Mouse (Mus musculus) gastrocnemius, adult 18-20 months (tissue): ENCODE measurements around the gene Pla2g7. TPM values are rescaled to one million over a fixed set of nuclear protein-coding genes. Genes with fewer than 3 reads are reported as not detected.
"Not testable (repeated sequence)": the region's sequence is repeated elsewhere in the genome, so short reads cannot be mapped to it uniquely, and the experiment has no call there.

Source experiments
- DNase-seq: peaks from one replicate; pipeline ENCODE4 v3.0.0; 2021; ENCODE audit warnings: low spot score
- long read RNA-seq, 2 experiments: library from polyadenylated mRNA; stranded (forward); transcript quantifications; one replicate each; pipeline ENCODE4 v2.0.0; 2021
- total RNA-seq, 2 experiments: library from RNA; stranded (reverse); gene quantifications; 2 replicates each; pipeline ENCODE4 v1.2.3; 2021

The Pla2g7 gene
- 10 to 100 TPM; 46.2 to 70.1 TPM for total RNA-seq
- long read RNA-seq, experiment 1, transcript Pla2g7-201 (12 exons, 2,097 nt), result major isoform, 161 of 186 reads
- long read RNA-seq, experiment 1, partial matches to known transcripts, result 14 of 186 reads
- long read RNA-seq, experiment 1, other reads (novel, unspliced or antisense), result 11 of 186 reads
- long read RNA-seq, experiment 2, transcript Pla2g7-201 (12 exons, 2,097 nt), result major isoform, 88 of 102 reads
- long read RNA-seq, experiment 2, partial matches to known transcripts, result 7 of 102 reads
- long read RNA-seq, experiment 2, other reads (novel, unspliced or antisense), result 6 of 102 reads

- DNase-seq, result peak; percentile 44
Observed at GRCm38 (mm10) chr17:43567992-43568888, at the start of gene Pla2g7. Pla2g7 (plus strand) TSS chr17:43568098.

DNA sequence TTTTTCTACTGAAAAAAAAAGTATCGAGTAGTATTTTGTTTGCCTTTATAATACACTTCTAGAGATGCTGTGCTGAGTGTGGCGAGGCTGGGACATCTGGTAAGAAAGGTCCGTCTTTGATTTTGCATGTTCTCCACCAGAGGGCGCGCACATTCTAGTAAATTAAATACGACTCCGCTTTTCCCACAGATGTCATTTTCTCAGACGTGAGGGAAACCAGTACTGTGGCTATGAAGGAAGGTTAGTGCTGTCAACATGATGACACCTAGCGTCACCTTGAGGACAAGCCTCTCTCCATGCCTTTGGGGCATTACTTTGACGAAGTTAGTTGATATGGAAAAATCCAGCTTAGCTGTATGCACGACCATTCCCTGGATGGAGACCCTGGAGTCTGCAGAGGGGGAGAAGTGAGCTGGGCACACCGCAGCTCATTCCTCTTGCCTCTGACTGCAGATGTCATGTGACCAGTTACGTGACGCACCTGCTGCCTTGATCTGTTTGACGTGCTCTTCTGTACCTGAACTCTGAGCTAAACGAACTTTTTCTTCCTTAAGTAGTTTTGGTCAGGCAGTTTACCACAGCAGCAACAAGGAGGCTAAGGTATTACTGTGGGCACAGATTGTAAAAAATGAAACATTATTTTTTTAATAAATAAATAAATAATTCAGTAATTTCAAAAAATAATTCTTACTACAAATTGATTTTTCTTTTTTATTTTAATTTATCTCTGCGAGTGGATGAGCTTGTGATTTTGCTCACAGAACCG is 49.1 kb upstream of the Pla2g7 start:
- peak; percentile 53 for DNase-seq

DNA sequence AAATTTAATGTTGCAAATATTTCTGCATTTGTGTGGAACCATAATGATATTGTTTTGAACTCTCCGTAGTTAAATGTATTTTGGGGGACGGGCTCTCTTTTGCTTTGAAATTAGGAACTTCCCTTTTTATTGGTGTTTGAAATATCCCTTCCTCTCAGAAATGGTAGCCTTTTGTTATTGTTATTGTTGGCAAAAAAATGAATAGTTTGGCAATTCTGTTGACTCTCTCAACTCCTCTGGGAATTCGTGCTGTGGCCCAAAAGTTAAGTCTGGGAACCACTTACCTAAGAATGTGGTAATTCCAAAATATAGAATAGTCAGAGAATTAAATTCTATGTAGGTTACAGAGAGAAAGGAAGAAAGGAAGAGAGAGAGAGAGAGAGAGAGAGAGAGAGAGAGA is 47.7 kb upstream of the Pla2g7 start:
- DNase-seq, result no peak

GRCm38 (mm10) chr17:43530507-43530906 is 37.4 kb upstream of the Pla2g7 start:
- DNase-seq, result no peak

- DNase-seq, result no peak
Observed at GRCm38 (mm10) chr17:43531192-43531591, 36.7 kb upstream of the Pla2g7 start.

DNA sequence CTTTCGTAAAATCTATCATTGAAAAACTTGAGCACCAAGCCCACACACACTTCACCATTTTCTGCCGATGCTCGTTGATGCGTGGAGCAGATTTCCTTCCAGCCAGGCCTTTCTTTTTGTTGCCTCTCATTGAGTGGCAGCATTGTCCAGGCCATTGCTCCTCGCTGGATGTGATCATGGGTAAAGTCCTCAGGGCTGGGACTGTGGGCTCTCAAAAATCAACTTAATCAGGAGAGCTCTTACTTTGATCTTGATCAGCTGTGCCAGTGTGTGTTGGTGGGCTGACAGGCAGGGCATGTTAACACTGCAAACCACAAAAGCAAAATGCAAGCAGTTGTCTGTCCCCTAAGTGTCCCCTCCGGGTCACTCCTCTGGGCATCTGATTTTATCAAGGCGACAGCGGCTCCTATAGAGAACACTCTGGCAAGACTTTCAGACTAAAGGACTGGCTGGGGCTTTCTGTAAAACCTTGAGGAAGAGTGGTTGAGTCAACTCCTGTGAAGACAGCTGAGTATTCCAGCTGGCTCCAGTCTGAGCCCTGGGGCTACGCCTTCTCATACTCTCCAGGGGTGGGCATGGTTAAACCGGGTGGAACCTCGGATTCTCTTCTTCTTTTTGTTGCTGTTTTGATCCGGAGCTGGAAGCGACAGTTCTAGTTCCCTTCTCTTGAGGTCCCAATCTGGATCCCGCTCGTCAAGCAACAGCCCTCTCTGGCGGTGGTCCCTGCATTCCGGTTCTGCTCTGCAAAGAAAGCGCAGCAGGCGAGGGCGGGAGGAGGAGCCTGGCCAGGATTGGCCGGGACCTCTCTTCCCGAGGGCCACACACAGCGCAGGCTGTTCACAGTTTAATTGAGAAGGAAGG is 33.3 kb upstream of the Pla2g7 start:
- DNase-seq, result peak; percentile 22

DNA sequence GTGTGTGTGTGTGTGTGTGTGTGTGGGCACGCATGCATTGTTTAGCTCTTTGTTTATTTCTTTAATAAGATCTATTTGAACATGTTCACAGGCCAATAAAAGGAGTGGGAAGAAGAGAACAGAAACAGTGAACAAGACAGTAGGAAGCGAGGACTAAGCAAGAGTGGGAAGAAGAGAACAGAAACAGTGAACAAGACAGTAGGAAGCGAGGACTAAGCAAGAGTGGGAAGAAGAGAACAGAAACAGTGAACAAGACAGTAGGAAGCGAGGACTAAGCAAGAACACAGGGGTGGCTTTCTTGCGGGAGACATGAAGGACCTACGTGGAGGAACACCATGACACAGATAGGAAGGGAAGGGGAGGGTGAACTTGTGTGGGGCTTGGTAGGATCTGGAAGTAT is 31.1 kb upstream of the Pla2g7 start:
- DNase-seq, result not testable (repeated sequence)

- DNase-seq, result no peak
Observed at GRCm38 (mm10) chr17:43538767-43539166, 29.1 kb upstream of the Pla2g7 start.

DNA sequence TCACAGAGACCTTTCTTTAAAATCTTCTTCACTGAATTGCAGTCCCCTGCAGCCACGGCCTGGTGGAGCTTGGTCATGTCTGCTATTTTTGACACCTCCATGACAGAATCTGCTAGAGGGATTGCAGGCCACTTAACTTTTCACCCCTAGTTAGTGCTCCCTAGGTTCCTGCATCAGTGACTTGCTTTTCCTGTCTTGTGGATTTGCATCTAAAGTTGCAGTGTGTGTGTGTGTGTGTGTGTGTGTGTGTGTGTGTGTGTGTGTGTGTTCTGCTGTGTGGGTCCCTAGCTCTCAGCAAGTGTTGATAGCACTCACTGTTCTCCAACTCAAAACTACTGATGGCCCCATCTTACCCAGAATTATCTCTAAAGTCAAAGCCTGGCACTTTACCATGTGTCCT is 24.4 kb upstream of the Pla2g7 start, which contains the start of gene Ankrd66:
TSS of gene Ankrd66 (minus strand) at position 101 of the 400 bp plus-strand sequence.
- DNase-seq, result no peak

- no peak for DNase-seq
Observed at GRCm38 (mm10) chr17:43544040-43544439, 23.9 kb upstream of the Pla2g7 start.

GRCm38 (mm10) chr17:43551122-43551630 is 16.7 kb upstream of the Pla2g7 start:
- DNase-seq, result no peak

GRCm38 (mm10) chr17:43554516-43555403 is 13.1 kb upstream of the Pla2g7 start:
- DNase-seq, result no peak

- DNase-seq, result no peak
Observed at GRCm38 (mm10) chr17:43557104-43557503, 10.8 kb upstream of the Pla2g7 start.

GRCm38 (mm10) chr17:43557541-43558090 is 10.3 kb upstream of the Pla2g7 start:
- DNase-seq, result peak; percentile 85

- DNase-seq, result no peak
Observed at GRCm38 (mm10) chr17:43558678-43559077, 9.2 kb upstream of the Pla2g7 start.

DNA sequence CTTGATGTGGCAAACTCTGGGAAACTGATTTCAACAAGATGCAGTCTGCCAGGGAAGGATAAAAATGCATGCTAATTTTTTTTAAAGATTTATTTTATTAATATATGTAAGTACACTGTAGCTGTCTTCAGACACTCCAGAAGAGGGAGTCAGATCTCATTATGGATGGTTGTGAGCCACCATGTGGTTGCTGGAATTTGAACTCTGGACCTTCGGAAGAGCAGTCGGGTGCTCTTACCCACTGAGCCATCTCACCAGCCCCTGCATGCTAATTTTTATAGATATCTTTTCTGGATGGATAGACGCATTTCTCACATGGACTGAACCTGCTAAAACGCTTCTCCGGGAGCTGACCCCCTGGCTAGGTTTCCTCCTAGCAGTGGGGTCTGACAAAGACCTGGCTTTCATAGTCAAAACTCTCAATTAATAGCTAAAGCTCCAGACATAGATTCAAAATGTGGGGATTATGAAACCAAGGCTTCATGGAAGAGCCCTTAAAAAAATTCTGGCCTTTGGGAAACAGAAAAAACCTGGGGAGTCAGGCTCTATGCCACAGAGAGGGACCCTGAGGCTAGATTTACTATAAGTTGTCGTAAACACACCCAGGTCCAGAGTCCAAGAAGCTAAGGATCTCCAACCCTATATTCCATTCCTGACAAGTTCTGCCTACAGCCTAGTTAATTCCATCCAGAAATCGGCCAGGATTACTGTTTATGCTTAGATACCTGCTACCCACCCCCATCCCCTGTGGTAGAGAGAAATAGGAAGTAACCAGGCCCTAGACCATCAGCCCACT is 4.5 kb upstream of the Pla2g7 start:
- no peak for DNase-seq

DNA sequence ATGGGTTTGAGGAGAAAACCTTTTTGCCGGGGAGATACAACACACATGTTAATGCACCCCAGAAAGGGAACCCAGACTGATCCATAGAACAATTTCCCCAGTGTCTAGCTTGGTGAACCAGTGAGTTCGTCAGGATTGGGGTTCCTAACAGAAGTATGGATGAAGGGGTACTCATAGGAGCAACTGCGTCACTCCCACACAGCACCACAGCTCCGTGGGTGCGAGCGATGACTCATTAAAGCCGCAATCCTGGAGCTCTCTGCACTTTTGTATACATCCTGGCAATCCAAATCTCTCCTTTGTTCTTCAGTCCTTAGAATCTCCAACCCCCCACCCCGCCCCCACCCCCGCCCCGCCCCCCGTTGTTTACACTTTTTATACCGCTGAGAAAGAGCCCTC is 306 bp upstream of the Pla2g7 start:
- no peak for DNase-seq

- DNase-seq, result no peak
Observed at GRCm38 (mm10) chr17:43569287-43569686, 1.4 kb downstream of the Pla2g7 start.
